Mouse (Mus musculus) ES-E14 (cell line): ENCODE data around the gene Olfr866. TPM values are rescaled to one million over a fixed set of nuclear protein-coding genes. Genes with fewer than 3 reads are reported as not detected.

Experiments
- DNase-seq: peaks from one replicate; pipeline ENCODE4 v3.0.0-alpha.2; 2013; ENCODE audit warnings: low read depth, low spot score
- H3K27ac ChIP-seq: 2 replicates; pipeline ENCODE4 v1.5.1; 2012; ENCODE audit warnings: low read depth, mild to moderate bottlenecking, low read length, moderate library complexity, mixed read lengths; ENCODE audit not compliant: poor library complexity, insufficient read depth, severe bottlenecking
- H3K36me3 ChIP-seq: 2 replicates; pipeline ENCODE4 v1.6.1; 2012; ENCODE audit warnings: mild to moderate bottlenecking, low read length, moderate library complexity, mixed read lengths; ENCODE audit not compliant: control insufficient read depth, poor library complexity, insufficient read depth, severe bottlenecking
- H3K4me1 ChIP-seq, 2 experiments: fragments of 150-350 bp in 1 of 2; sonication (generic) in 1 of 2; 2 replicates each; pipeline ENCODE4 v1.6.1; 2012; ENCODE audit warnings: low read length in 2 of 2, mild to moderate bottlenecking in 1 of 2, mixed read lengths in 1 of 2; ENCODE audit not compliant: control insufficient read depth in 2 of 2, insufficient read depth in 2 of 2, poor library complexity in 1 of 2
- H3K4me3 ChIP-seq, 2 experiments: fragments of 150-350 bp in 1 of 2; sonication (generic) in 1 of 2; 2 replicates each; pipeline ENCODE4 v1.5.1; 2012; ENCODE audit warnings: low read length in 2 of 2, low read depth in 1 of 2, mild to moderate bottlenecking in 1 of 2, mixed read lengths in 1 of 2; ENCODE audit not compliant: insufficient read depth in 1 of 2, poor library complexity in 1 of 2, severe bottlenecking in 1 of 2
- H3K9ac ChIP-seq: 2 replicates; pipeline ENCODE4 v1.6.1; 2012; ENCODE audit warnings: low read depth, mild to moderate bottlenecking, low read length, mixed read lengths; ENCODE audit not compliant: poor library complexity, insufficient read depth, severe bottlenecking
- H3K9me3 ChIP-seq: fragments of 150-350 bp; sonication (generic); 2 replicates; pipeline ENCODE4 v1.6.1; 2012; ENCODE audit warnings: low read depth, mild to moderate bottlenecking, low read length; ENCODE audit not compliant: control insufficient read depth, insufficient read depth
- ZC3H11A ChIP-seq: IDR thresholded peaks from 2 replicates; pipeline ENCODE4 v1.6.1; 2012; ENCODE audit warnings: low read depth, mild to moderate bottlenecking, inconsistent platforms, low read length, borderline replicate concordance
- in situ Hi-C, 2 experiments: fragments of 600-800 bp; cut with MboI; formaldehyde crosslinking; loops; one replicate each; pipeline ENCODE4 v1.15.1; 2025; ENCODE audit warnings: low sequenced_read_pairs in 2 of 2, inconsistent platforms in 1 of 2; ENCODE audit not compliant: unreplicated experiment in 2 of 2
- total RNA-seq: library from RNA; depleted of rRNA; stranded (reverse); fragments of 300-350 nt; gene quantifications from 2 replicates; pipeline ENCODE4 v1.2.3, GENCODE M21; 2012; rRNA removed

Gene Olfr866
- total RNA-seq, 1 experiment: not detected

DNA sequence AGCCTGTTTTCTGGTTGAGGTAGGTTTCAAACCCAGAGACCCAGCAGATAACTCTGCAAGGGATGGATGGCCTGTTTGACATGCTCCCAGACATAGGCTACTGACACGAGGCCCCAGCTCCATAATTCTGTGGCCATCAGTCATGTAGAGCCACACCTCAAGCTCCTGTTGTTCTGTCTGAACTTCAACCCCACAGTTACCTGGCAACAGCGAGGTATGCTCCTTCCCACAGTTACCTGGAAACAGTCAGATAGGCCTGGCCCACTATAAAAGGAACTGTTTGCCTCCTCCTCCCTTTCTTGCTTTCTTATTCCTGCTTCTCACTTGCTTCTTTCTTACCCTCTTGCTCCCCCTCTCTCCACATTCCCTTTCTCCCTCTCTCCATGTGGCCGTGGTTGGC, 20.1 kb upstream of the Olfr866 start:
- no peaks in the 10 kb centered on the region for H3K4me1 ChIP-seq
- no peaks in the 10 kb centered on the region for H3K9me3 ChIP-seq
- H3K36me3 ChIP-seq: no peaks in the 10 kb centered on the region
- H3K4me3 ChIP-seq: no peak overlapping the region
- H3K27ac ChIP-seq: no peak overlapping the region
- in situ Hi-C loops: no loop called here
- no peak for DNase-seq
- TF ChIP-seq ZC3H11A: no peak
- H3K9ac ChIP-seq: no peak overlapping the region

Other genes starting within 250 kb of the Olfr866 start
- not detected in 2 replicates for gene Olfr58, start 247.8 kb downstream of the Olfr866 start, total RNA-seq
- not detected in 2 replicates for gene Olfr859, start 223.1 kb downstream of the Olfr866 start, total RNA-seq
- gene Olfr860, start 178.3 kb downstream of the Olfr866 start, total RNA-seq: not detected in 2 replicates
- gene Olfr862, start 140.0 kb downstream of the Olfr866 start, total RNA-seq: not detected in 2 replicates
- 0.27 and 0.53 TPM in 2 replicates for gene Olfr77, start 111.2 kb downstream of the Olfr866 start, total RNA-seq
- not detected in 2 replicates for gene Olfr867, start 29.5 kb upstream of the Olfr866 start, total RNA-seq
- not detected in 2 replicates for gene Olfr868, start 70.6 kb upstream of the Olfr866 start, total RNA-seq
- gene Olfr869, start 101.0 kb upstream of the Olfr866 start, total RNA-seq: not detected in 2 replicates
- not detected in 2 replicates for gene Olfr870, start 146.0 kb upstream of the Olfr866 start, total RNA-seq
- gene Olfr871, start 184.2 kb upstream of the Olfr866 start, total RNA-seq: not detected in 2 replicates
- gene Olfr872, start 209.1 kb upstream of the Olfr866 start, total RNA-seq: not detected in 2 replicates